Mouse (Mus musculus) neural tube, embryonic 10.5 days (tissue): ENCODE measurements around the gene Ndufa7.
"Not testable (repeated sequence)": the region's sequence is repeated elsewhere in the genome, so short reads cannot be mapped to it uniquely, and the experiment has no call there.

ENCODE experiments used
- DNase-seq: peaks from one replicate; pipeline ENCODE4 v3.0.0-alpha.2; 2017; ENCODE audit warnings: low spot score; ENCODE audit errors: extremely low spot score

The Ndufa7 gene

GRCm38 (mm10) chr17:33874411-33874810 is 50.0 kb downstream of the Ndufa7 start:
- no peak for DNase-seq

- not testable (repeated sequence) for DNase-seq
These were observed 51.4 kb downstream of the Ndufa7 start for GRCm38 (mm10) chr17:33875797-33876196.

GRCm38 (mm10) chr17:33884320-33884719 is 59.9 kb downstream of the Ndufa7 start:
- DNase-seq: not testable (repeated sequence)

GRCm38 (mm10) chr17:33887802-33888201 is 63.4 kb downstream of the Ndufa7 start:
- not testable (repeated sequence) for DNase-seq
